In genomic region chr8:107455268-107455667, GRCm38 (mm10) we compare ENCODE assay signal across 8 mouse cellular contexts. TPM values are rescaled to one million over a fixed set of nuclear protein-coding genes. Genes with fewer than 3 reads are reported as not detected.
DNase-seq lines count a peak whose midpoint lies in the region; ATAC-seq and TF ChIP-seq lines count a peak whose summit lies in the region.

No protein-coding gene starts in this region.

- no peaks in the 10 kb centered on the region for H3K36me3 ChIP-seq in hindbrain, embryonic 11.5 days (ENCODE audit: control insufficient read depth, insufficient read depth, low read length)
- H3K36me3 ChIP-seq in hindbrain, embryonic 12.5 days: peaks cover 37% of the 10 kb centered on the region
- peaks cover 19% of the 10 kb centered on the region for H3K36me3 ChIP-seq in midbrain, postnatal 0 days (ENCODE audit: insufficient read depth, low read length)

- H3K4me3 ChIP-seq in hindbrain, embryonic 11.5 days (ENCODE audit: low read depth, low read length): no peak overlapping the region
- H3K4me3 ChIP-seq in hindbrain, embryonic 12.5 days: no peak overlapping the region
- no peak overlapping the region for H3K4me3 ChIP-seq in midbrain, postnatal 0 days (ENCODE audit: low read depth, low read length)

- no peak overlapping the region for H3K4me2 ChIP-seq in hindbrain, embryonic 11.5 days (replicated peaks; ENCODE audit: low read depth, low read length)
- H3K4me2 ChIP-seq in hindbrain, embryonic 12.5 days (replicated peaks): no peak overlapping the region
- no peak overlapping the region for H3K4me2 ChIP-seq in midbrain, postnatal 0 days (ENCODE audit: low read depth, low read length, poor library complexity, severe bottlenecking)

- no peak overlapping the region for H3K9ac ChIP-seq in hindbrain, embryonic 11.5 days (ENCODE audit: low read depth, low read length)
- H3K9ac ChIP-seq in hindbrain, embryonic 12.5 days: no peak overlapping the region
- H3K9ac ChIP-seq in midbrain, postnatal 0 days (replicated peaks; ENCODE audit: low read length, poor library complexity, severe bottlenecking): no peak overlapping the region

- in situ Hi-C loops in Patski (cut with MboI; ENCODE audit: low pct_unique_long_range_greater_than_20kb): no loop called here

- POLR2A ChIA-PET in Patski (lab: Charles Lee): no interaction called here

- no peak overlapping the region for H3K27ac ChIP-seq in hindbrain, embryonic 11.5 days (ENCODE audit: low read depth, low read length)
- no peak overlapping the region for H3K27ac ChIP-seq in hindbrain, embryonic 12.5 days
- no peak overlapping the region for H3K27ac ChIP-seq in midbrain, postnatal 0 days (ENCODE audit: low read depth, low read length)

- no peaks in the 10 kb centered on the region for H3K9me3 ChIP-seq in hindbrain, embryonic 11.5 days (ENCODE audit: control insufficient read depth, low read length)
- H3K9me3 ChIP-seq in hindbrain, embryonic 12.5 days (replicated peaks): no peaks in the 10 kb centered on the region
- H3K9me3 ChIP-seq in midbrain, postnatal 0 days (ENCODE audit: low read length): no peaks in the 10 kb centered on the region

- no peaks in the 10 kb centered on the region for H3K27me3 ChIP-seq in hindbrain, embryonic 11.5 days (ENCODE audit: control insufficient read depth, insufficient read depth, low read length)
- no peaks in the 10 kb centered on the region for H3K27me3 ChIP-seq in hindbrain, embryonic 12.5 days
- no peaks in the 10 kb centered on the region for H3K27me3 ChIP-seq in Patski
- no peaks in the 10 kb centered on the region for H3K27me3 ChIP-seq in midbrain, postnatal 0 days (ENCODE audit: insufficient read depth, low read length)

- 23% methylated on average over 3 of the region's 3 CpGs for WGBS in hindbrain, embryonic 11.5 days
- 13% methylated on average over 3 of the region's 3 CpGs for WGBS in hindbrain, embryonic 12.5 days
- 8% methylated on average over 3 of the region's 3 CpGs for WGBS in midbrain, postnatal 0 days

- DNase-seq in hindbrain, embryonic 11.5 days (ENCODE audit: low spot score): peak; percentile 64
- DNase-seq in B cell, adult 2 months: peak; percentile 66 to 69
- no peak for DNase-seq in Patski (ENCODE audit: low read depth, low spot score)
- peak; percentile 67 for DNase-seq in embryo, embryonic 11 days
- DNase-seq in layer of hippocampus, postnatal 14 days (ENCODE audit: low spot score in 2 of 2): peak; percentile 51 to 78
- DNase-seq in midbrain, postnatal 0 days (ENCODE audit: low spot score): peak; percentile 74
- no peak for DNase-seq in Muller cell, postnatal 12 days (ENCODE audit: inconsistent ontology term)

- no peaks in the 10 kb centered on the region for H3K4me1 ChIP-seq in hindbrain, embryonic 11.5 days (replicated peaks; ENCODE audit: control insufficient read depth, insufficient read depth, low read length)
- H3K4me1 ChIP-seq in hindbrain, embryonic 12.5 days: no peaks in the 10 kb centered on the region
- no peaks in the 10 kb centered on the region for H3K4me1 ChIP-seq in midbrain, postnatal 0 days (ENCODE audit: insufficient read depth, low read length)

- peak; percentile 89 for TF ChIP-seq CTCF in Patski (IDR thresholded peaks at IDR 0.05)
- peak; percentile 92 for TF ChIP-seq CTCF in midbrain, postnatal 0 days (IDR thresholded peaks at IDR 0.05)

- ATAC-seq in hindbrain, embryonic 11.5 days (ENCODE audit: low FRiP score): no peak
- no peak for ATAC-seq in hindbrain, embryonic 12.5 days (ENCODE audit: low FRiP score)
- no peak for ATAC-seq in Patski
- ATAC-seq in midbrain, postnatal 0 days (ENCODE audit: low FRiP score): no peak

- CTCF ChIA-PET in Patski (lab: Charles Lee): interaction anchor here (1.1 to 9.5 kb wide), 4 partner anchors 103 to 121 kb away, joined by 3 to 68 read pairs (median 11); no protein-coding TSS in a partner anchor

RNA-seq across cellular contexts. Expression of gene Wwp2, which starts 19.1 kb away (rescaled TPM):
- 61.2 and 69.5 TPM in 2 replicates for polyA plus RNA-seq in hindbrain, embryonic 11.5 days (2014; fragmentation: Nextera tagmentation; extraction: Ambion mirVana)
- polyA plus RNA-seq in hindbrain, embryonic 12.5 days (2016; fragmentation: Nextera tagmentation; extraction: Ambion mirVana): 109 and 124 TPM in 2 replicates
- 26.9 TPM for polyA plus RNA-seq in Patski (2021)
- total RNA-seq in layer of hippocampus, postnatal 14 days (2021): 10 to 100 TPM; 37.1 to 38.8 TPM
- 41.7 and 44.2 TPM in 2 replicates for total RNA-seq in midbrain, postnatal 0 days (2014; rRNA removed)
- 34.7 and 36.2 TPM in 2 replicates for polyA plus RNA-seq in midbrain, postnatal 0 days (2015; fragmentation: Nextera tagmentation; extraction: Ambion mirVana)

RNA-seq across cellular contexts. Expression of gene Nob1, which starts 30.4 kb away (rescaled TPM):
- polyA plus RNA-seq in hindbrain, embryonic 11.5 days (2014; fragmentation: Nextera tagmentation; extraction: Ambion mirVana): 78.9 and 80.3 TPM in 2 replicates
- polyA plus RNA-seq in hindbrain, embryonic 12.5 days (2016; fragmentation: Nextera tagmentation; extraction: Ambion mirVana): 78.3 and 78.9 TPM in 2 replicates
- polyA plus RNA-seq in Patski (2021): 42.1 TPM
- total RNA-seq in layer of hippocampus, postnatal 14 days (2021): 10 to 100 TPM; 33.3 to 38.3 TPM
- total RNA-seq in midbrain, postnatal 0 days (2014; rRNA removed): 19.5 and 22.0 TPM in 2 replicates
- polyA plus RNA-seq in midbrain, postnatal 0 days (2015; fragmentation: Nextera tagmentation; extraction: Ambion mirVana): 47.3 and 52.7 TPM in 2 replicates

RNA-seq across cellular contexts. Expression of gene Nqo1, which starts 52.3 kb away (rescaled TPM):
- polyA plus RNA-seq in hindbrain, embryonic 11.5 days (2014; fragmentation: Nextera tagmentation; extraction: Ambion mirVana): 5.5 and 7.7 TPM in 2 replicates
- polyA plus RNA-seq in hindbrain, embryonic 12.5 days (2016; fragmentation: Nextera tagmentation; extraction: Ambion mirVana): 6.4 and 8.2 TPM in 2 replicates
- 1.0 TPM for polyA plus RNA-seq in Patski (2021)
- total RNA-seq in layer of hippocampus, postnatal 14 days (2021): 1 to 10 TPM; 4.3 to 4.4 TPM
- 10.5 and 12.5 TPM in 2 replicates for total RNA-seq in midbrain, postnatal 0 days (2014; rRNA removed)
- 12.8 and 15.7 TPM in 2 replicates for polyA plus RNA-seq in midbrain, postnatal 0 days (2015; fragmentation: Nextera tagmentation; extraction: Ambion mirVana)

Comparison
In these comparisons a context has a peak if more than half of its experiments do, and no peak if none do; other contexts are left out.
1. DNase-seq: peak in hindbrain, embryonic 11.5 days (single experiment), B cell, adult 2 months (2 of 2), embryo, embryonic 11 days (single experiment), layer of hippocampus, postnatal 14 days (2 of 2) and midbrain, postnatal 0 days (single experiment); none in Patski (single experiment) and Muller cell, postnatal 12 days (single experiment).